Mouse (Mus musculus) mouse trophoblast stem cell (cell line): Measurements from ENCODE around the gene Npffr2.
"Not testable (repeated sequence)": the region's sequence is repeated elsewhere in the genome, so short reads cannot be mapped to it uniquely, and the experiment has no call there.

ENCODE experiments used
- in situ Hi-C, 2 experiments: fragments of 300-500 bp; cut with MseI, MboI; formaldehyde crosslinking; loops; 2 replicates in 1 of 2; 3 replicates in 1 of 2; pipeline ENCODE4 v1.15.1; 2025

The Npffr2 gene

DNA sequence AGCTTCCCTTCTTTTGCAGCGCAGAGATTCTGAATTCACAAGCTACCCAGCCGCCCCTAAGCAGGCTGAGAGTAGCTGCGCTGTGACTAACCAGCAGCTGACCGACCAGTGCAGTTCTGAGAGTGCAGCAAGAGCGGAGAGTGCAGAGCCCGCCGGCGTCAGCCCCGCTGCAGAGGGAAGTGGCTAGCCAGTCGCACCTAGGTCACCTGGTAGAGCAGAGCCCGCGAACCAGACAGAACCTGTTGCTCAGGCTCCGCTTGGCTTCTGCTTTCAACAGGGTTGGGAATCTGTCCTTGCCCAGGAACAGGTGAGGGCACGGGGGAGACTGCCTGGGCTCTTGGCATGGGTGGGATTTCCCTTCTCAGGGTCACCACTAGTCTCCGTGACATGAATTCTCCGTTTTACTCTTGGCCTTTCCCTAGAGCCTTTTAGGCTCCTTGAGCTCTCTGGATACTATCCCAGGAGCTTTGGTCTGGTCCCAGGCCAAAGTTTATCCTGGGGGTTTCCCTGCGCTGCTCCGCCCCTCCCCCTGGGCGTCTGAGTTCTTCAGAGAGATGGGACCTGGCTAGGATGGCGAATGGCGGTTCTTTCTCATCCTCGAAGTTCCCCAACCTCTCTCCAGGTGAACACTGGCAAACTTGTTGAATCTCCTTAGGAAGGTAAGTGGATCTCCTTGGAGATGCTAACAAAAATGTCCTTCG is at the start of gene Npffr2:
Gene Npffr2, plus strand, starts transcription at position 552 of the 701 bp plus-strand sequence.
- in situ Hi-C loops: no loop called here

DNA sequence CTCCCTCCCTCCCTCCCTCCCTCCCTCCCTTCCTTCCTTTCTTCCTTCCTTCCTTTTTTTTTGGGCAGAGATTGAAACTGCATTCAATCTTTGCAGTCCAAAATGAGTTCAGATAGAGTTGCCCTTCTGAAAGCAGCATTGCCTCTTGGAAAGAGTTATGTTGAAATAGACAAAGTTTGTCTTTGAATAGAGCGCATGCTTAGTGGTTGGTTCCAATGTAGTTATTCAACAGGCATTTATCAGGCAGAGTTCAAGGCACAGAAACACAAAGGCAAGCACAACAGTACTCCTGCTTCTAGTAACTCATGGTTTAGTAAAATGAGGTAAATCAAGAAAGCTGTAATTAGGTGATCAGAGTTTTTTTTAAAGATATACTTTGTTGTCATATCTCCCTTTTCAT is 34.7 kb upstream of the Npffr2 start:
- in situ Hi-C loops: no loop called here

DNA sequence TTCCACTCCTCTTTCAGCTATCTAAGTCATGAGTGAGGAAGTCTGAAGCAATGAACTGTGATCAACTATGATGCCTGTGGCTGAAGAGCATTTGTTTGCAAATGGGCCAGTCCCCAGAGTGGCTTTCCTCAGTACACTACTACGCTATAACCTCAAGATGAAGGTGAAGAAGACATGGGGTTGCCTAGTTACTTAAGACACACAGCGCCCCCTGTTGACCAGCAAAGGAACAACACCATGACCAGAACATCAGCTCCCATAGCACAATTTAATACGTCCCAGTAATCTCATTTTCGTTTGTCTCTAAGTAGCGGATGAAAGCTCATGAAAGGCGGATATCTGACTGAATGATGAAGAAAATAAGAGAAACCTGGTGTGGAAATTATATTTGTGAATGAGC is 27.0 kb upstream of the Npffr2 start:
- in situ Hi-C loops: no loop called here

DNA sequence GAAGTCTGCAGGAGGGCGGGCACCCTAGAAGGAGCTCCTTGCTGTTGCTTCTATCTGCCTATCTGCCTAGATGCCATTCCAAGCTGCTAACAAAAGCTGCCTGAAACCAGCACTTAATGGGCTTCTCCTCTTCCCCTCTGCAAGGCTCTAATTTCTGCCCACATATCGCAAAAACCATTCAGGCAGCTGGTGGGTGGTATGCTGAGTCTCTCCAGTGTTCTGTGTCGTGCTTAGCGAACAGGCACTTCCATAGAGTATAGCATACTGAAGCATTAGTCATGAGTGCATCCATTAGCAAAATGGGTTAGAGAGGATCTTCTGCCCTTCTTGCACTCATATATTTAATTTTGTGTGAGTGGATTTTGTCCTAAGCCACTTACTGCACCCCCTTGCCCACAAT is 8.6 kb upstream of the Npffr2 start:
- in situ Hi-C loops: no loop called here

DNA sequence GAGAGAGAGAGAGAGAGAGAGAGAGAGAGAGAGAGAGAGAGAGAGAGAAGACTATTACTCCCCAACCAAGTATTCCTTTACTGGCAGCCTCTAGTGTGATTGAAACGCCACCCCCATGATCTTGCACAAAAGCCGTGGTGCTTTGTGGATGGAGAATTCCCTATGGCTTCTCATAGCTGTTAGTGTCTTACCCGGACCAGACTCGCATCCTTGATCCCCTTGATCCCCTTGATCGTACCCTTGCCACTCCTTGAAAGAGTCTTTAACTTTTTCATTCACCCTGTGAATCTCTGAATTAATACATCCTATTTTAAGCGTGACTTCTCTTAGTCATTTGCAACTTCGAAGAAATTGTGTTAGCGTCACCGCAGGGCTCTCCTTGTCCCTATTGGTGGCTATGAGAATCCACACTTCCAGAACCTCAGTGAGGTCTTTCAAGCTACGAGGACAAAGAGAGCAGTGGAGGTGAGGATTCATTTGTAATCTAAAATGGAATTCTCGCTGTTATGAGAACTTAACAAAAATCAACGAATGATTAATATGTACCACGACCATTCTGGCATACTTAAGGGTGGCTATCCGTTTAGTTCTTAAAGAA is 949 bp upstream of the Npffr2 start:
- in situ Hi-C loops: no loop called here

DNA sequence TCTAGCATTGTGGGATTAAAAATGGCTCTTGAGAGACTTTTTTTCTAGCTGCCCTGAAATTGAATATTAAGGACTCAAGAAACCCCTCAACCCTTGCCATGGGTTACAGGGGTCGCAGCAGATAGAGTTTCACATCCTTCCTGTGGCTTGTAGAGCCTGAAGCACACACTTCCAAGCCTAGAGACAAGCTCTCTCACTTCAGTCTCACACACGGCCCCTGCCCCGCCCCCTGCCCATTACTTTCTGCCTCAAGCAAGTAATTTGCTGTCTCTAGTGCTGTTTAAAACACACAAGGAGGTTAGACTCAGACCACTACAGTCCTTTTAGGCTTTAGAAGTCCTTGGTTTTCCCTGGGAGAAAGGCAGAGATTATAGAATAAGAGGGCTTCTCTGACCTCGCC is 1.7 kb downstream of the Npffr2 start:
- in situ Hi-C loops: no loop called here

DNA sequence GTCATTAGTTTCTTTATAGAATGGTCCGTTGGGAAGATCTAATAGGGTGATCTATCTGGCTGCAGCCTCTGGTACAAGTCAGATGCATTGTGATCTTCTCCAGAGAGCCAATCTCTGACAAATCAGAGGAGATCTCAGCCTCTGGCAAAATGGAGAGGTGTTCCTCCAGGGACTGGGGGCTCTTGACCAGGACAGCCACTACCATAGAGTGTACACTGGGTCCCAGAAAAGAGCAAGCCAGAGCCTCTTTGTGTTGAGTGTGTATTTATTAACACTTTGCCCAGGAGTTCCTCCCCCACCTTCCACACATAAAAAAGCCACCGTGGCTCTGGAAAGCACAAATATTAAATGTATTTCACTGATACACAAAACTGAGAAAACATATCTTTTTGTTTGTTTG is 2.2 kb downstream of the Npffr2 start:
- in situ Hi-C loops: no loop called here

DNA sequence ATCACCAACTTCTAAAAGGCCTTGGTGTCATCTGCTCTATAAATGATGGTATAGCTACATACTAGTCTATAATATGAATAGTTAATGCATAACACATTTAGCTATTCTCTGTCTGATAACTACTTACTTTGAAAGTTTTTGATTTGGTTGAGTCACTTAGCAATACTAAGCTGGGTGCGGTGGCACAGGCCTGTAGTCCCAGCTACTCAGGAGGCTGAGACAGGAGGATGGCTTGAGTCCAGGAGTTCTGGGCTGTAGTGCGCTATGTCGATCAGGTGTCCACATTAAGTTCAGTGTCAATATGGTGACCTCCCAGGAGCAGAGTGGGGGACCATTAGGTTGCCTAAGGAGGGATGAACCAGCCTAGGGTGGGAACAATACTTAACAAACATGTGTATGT is 8.8 kb downstream of the Npffr2 start:
- in situ Hi-C loops: no loop called here

DNA sequence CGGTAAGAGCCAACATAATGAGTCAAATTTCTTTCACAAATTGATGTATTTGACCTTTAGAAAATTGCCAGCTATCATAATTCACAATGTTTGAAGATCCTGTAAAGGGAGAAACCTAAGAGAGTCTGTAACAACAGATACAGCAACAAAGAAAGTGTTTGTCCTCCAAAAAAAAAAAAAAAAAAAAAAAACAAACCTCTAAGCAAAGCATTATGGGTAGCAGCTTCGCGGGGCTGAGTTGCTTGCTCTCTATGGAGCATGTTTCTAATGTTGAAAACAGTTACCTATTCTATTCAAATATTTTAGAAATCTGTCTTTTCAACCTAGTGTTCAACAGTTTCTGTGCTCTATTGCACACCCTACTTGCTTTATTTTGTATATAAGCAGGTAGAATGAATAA is 15.2 kb downstream of the Npffr2 start:
- in situ Hi-C loops: loop anchor here (10.0 kb wide), 1 partner anchor 132 kb away; no protein-coding TSS in a partner anchor

DNA sequence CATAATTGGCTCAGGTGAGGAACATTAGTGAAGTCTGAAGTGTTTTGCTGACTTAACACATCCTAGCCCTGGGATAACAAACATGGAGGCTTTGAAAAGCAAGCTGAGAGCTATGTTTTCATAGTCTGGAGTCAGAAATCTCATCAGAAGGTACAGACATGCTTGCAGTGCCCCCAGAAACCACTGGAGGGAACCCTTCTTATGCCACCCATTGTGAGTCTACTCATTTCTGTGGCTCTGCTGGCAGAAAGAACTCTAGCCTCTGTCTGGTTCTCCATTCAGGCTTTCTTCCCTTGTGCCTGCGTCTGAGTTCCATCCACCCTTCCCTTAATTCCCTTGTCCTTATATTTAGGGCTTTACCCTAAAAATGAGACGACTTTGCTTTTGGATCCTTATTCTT is 16.2 kb downstream of the Npffr2 start:
- in situ Hi-C loops: loop anchor here (10.0 kb wide), 1 partner anchor 131 kb away; no protein-coding TSS in a partner anchor

DNA sequence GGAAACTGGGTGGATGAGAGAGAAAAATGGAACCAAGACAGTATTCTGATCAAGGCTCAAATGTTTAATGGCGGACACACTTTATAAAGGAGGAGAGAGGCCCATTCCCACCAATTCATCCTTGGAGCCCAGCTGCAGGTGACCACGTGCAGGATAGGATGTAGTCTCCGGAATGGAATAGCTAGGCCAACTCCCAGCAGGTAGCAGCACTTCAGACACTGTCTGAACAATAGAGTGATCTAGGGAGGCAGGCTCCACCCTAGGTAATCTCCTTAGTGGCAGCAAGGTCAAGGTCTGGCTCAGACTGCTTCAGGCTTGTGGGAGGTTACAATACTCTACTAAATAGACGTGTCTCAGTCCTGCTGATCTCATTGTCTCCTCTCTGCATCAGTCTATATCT is 31.9 kb downstream of the Npffr2 start:
- in situ Hi-C loops: not testable (repeated sequence)

DNA sequence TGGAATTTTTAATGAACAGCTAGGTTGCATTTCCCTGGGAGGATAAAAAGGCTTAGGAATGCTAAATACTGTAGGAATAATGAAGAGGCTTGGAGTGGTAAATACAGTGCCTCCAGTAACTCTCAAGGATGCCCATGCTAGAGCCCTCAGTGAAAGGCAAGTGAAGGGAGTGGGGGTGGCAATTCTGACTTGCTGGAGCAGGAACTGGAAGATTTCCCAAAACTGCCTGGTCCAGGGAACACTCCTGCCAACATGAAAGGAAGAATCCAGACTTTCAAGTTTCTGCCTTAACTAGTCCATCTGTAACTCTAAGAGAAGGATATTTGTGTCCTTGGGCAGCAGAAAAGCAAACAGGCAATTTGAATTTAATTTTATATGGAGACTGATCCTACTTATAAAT is 34.2 kb downstream of the Npffr2 start:
- in situ Hi-C loops: no loop called here

DNA sequence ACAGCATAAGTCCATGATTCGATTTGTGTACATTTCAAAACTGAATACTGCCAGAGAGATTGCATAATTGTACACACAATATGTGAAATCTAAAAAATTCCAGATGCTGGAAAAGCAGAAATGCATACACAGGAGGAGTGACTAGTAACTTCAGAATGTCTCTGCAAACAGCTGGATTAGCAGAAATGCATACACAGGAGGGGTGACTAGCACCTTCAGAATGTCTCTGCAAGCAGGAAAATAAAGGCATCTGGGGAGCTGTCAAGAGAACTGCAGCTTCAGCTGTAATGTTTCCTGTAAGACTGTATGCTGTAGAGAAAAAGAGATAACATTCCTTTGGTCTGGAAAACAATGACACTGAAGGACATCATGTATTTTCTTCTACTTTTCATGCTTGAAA is 51.4 kb downstream of the Npffr2 start:
- in situ Hi-C loops: no loop called here

DNA sequence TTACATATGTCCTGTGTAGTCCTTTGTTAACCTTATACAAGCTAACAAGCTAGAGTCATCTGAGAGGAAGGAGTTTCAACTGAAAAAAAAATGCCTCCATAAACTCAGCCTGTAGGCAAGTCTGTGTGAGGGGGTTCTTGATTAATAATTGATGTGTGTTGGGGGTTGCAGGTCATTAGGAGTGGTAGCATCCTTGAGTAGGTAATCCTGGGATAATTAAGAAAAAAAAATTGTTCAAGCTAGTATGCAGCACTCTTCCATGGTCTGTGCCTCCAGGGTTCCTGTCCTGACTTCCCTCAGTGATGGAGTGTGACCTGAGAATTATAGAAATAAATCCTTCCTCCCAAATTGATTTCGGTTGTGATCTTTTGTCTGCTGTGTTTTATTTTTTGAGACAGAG is 52.0 kb downstream of the Npffr2 start:
- in situ Hi-C loops: no loop called here

DNA sequence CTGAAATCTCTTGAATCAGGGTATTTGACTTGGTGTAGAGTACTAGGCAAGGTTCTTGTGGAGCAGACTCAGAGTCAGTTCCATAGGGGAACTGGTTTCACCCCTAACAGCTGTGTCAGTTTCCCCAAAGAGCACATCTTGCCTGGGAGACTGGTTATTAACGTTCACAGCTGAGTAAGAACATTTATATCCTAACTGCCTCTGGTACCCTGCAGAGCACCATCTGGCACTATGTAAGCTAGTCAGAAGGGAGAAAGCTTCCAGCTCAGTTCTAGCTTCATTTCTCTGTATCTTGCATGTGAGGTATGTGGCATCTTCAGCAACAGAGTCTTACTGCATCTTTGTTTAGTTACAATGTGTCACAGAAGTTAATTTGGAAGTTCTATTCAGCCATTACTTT is 53.9 kb downstream of the Npffr2 start:
- in situ Hi-C loops: no loop called here

DNA sequence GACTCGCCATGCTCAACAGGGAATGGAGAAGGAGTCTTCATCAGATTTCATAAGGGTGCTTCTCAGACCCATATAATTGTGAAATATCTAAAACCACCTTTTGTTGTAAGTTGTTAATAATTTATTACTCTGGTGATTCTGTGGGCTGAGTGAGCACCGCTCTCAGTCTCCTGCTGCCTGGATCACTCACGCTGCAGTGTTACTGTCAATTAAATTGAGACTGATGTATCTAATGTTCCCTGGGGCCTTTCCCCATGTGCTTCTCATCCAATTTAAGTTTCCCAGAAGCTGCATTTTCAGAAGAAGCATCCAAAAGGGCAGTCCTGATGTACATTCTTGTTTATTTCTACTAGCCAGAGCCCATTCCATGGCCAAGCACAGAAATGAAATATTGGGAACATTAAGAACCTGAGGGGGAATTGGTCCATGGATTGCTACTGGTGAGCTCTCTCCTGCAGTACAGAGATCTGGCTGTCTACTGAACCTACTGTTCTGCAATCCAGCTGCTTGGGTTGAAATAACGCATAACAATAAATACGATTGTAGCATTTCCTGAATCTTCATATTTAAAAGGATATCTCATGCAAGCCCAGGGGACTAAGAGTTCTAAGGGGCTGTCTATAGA is 54.6 kb downstream of the Npffr2 start:
- in situ Hi-C loops: no loop called here

DNA sequence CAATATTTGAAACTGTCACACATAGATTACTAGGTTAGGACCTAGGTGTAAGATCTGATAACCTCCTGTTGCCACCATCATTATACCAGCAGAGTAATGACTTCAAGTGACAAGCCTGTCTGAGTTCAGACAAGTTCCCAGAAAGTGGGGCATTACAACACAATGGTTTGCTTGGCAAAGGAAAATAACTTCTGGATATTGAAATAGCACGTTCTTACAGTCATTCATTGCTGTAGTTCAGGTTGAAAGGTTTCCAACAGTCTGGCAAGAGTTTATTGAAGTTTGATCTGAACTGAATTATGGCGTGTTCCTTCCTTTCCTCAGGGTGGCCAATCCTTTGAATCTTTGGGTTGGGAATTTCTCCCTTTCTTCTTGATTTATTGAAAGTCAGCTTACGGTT is 57.8 kb downstream of the Npffr2 start:
- in situ Hi-C loops: no loop called here

DNA sequence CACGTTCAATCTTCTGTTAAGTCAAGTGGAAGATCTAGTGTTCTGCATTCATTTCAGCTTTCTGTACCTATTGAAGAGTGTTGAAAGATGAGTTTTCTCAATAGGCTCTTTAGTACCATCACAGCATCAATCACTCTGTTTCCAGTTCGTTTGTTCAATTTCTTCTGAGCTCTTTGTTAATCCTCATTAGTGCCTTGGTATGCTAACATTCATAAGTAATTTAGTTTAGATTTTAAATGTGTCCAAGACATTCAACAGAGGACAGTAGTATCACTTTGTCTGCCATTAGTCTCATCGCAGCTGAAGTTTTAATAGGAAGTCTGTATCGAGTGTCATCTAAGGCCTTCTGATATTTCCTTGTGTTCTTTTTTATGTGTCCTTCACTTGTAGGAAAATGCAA is 65.1 kb downstream of the Npffr2 start:
- in situ Hi-C loops: no loop called here

DNA sequence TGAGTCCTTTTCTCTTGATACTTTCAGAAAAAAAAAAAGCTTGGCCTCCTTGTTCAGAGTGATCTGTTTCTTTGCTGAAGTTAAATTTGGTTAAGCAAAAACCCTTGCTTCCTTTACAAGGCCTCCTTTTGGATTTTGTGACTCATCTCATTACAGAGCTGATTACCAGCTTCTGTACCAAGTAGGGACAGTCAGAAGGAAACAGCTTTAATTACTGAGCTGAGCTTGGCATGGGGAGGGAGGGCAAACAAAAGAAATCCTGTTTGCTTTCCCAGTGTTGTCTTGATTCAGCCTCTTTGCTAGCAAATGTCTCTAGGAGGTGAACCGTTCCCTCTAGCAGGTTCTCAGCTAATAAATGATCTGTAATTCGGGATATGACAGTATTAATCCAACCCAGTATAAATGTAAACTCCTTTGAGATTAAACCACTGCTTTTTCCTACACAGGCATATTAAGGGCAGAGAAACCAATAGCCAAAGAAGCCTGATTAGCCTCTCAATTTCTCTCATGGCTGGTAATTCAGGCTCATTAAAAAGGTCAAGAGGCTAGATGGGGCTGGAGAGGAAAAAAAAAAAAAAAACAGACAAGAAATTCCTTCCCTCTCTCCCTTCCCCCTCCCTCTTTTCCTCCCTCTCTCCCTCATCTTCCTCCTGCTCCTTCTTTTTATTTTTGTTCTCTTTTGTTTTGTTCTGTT is 84.2 kb downstream of the Npffr2 start:
- in situ Hi-C loops: no loop called here

DNA sequence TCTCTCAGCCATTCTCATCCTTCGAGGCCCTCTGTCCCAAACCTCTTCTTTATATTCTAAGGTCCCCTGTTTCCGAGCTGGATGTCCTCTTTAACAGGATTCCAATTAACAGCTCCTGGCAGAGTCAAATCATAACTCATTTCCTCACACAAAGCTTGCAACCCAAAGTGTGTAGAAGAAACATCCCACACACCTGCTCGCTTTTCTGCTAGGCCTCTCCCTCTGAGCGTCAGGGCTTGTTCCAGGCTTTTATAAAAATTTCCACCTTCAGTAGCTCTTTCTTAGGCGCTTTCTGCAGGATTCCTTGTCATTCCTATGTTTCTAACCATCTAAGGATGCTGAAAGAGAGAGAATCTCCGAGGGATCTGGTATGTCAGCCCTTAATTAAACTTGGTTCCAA is 85.0 kb downstream of the Npffr2 start:
- in situ Hi-C loops: no loop called here

DNA sequence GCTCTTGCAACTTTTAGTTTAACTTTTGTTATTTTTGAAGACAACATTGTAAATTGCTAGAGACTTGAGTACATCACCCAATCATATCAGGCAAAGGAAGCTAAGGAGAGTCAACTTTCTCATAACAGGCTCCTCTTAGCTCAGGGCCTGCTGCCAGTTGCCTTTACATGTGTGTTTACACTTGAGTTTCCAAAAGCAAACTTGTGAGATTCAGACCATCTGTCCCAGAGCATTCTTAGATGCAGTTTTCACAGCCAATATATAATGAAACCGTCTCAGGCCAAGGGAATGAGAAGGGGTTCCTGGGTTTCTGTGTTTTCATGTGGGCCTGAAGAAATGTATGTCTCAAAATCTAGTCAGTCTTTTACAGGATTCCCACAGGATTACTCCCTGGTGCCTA is 104.4 kb downstream of the Npffr2 start:
- in situ Hi-C loops: no loop called here
